Mouse (Mus musculus) neural tube, embryonic 13.5 days (tissue): Measurements from ENCODE around the gene Slc35a3. TPM values are rescaled to one million over a fixed set of nuclear protein-coding genes. Genes with fewer than 3 reads are reported as not detected.
"Not testable (repeated sequence)": the region's sequence is repeated elsewhere in the genome, so short reads cannot be mapped to it uniquely, and the experiment has no call there.

Experiments used
- ATAC-seq: fragments of 200-750 bp; cut with Nextera tagmentation; 2 replicates; pipeline ENCODE4 v1.8.0; 2017; ENCODE audit warnings: low read depth, mild to moderate bottlenecking, moderate TSS enrichment, moderate library complexity
- H3K27ac ChIP-seq: fragments of 300-500 bp; sonication (generic); replicated peaks from 2 replicates; pipeline ENCODE4 v1.5.1; 2015; ENCODE audit warnings: moderate library complexity, mild to moderate bottlenecking, inconsistent platforms
- H3K27me3 ChIP-seq: fragments of 300-500 bp; sonication (generic); 2 replicates; pipeline ENCODE4 v1.6.1; 2015; ENCODE audit warnings: mild to moderate bottlenecking, inconsistent platforms
- H3K36me3 ChIP-seq: fragments of 300-500 bp; sonication (generic); 2 replicates; pipeline ENCODE4 v1.6.1; 2015; ENCODE audit warnings: mild to moderate bottlenecking, inconsistent platforms
- H3K4me1 ChIP-seq: fragments of 300-500 bp; sonication (generic); replicated peaks from 2 replicates; pipeline ENCODE4 v1.6.1; 2015; ENCODE audit warnings: inconsistent platforms
- H3K4me2 ChIP-seq: fragments of 300-500 bp; sonication (generic); 2 replicates; pipeline ENCODE4 v1.6.1; 2015; ENCODE audit warnings: inconsistent platforms, mild to moderate bottlenecking, moderate library complexity
- H3K4me3 ChIP-seq: fragments of 300-500 bp; sonication (generic); 2 replicates; pipeline ENCODE4 v1.5.1; 2015; ENCODE audit warnings: mild to moderate bottlenecking, inconsistent platforms
- H3K9ac ChIP-seq: fragments of 300-500 bp; sonication (generic); 2 replicates; pipeline ENCODE4 v1.6.1; 2015; ENCODE audit warnings: moderate library complexity, mild to moderate bottlenecking, inconsistent platforms
- H3K9me3 ChIP-seq: fragments of 300-500 bp; sonication (generic); 2 replicates; pipeline ENCODE4 v1.6.1; 2016; ENCODE audit warnings: inconsistent platforms
- WGBS: fragments of 180-500 bp; shearing (Covaris S2); methylation state at CpG from one replicate; pipeline ENCODE4 v1.1.7; 2015; 5-methylcytosine and 5-hydroxymethylcytosine counted together
- polyA plus RNA-seq: library from polyadenylated mRNA; unstranded; fragments of >200 nt; fragmentation: Nextera tagmentation; extraction: Ambion mirVana; gene quantifications from 2 replicates; pipeline ENCODE4 v1.2.1, GENCODE M21; 2015

Slc35a3 gene
- polyA plus RNA-seq, 1 experiment from 2014 or later: 7.9 TPM

DNA sequence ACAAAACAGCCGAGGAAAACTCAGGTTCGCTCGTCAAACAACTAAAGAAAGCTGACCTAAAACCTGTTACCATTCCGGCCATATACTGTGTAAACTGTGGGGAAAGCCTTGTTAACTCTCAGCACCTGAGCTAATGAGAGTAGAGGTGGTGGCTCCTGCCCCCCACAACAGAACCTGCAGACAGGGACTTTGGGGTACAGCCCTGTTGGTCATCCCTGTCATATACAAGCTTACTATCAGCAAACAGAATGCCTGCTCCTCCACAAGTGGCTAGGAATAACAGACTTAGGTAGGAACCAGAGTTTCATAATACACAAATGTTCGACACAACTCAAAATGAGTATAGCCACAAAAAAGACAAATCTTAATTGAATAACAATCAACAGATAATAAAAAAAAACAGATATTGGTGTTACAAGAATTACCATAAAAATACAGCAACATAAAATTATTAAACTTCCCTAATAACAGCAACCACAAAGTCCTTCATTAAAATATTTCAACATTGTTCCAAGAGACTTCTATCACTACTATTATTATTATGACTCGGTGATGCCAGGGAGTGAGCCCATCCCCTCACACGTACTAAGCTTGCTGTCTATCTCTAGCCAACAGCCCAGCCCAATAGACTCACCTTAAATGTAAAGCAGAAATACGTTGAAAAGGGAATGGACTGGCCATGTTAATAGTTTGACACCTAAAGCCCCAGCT is 17.5 kb downstream of the Slc35a3 start:
- Histone ChIP-seq H3K36me3 (0 out of 2 replicates have a peak, but pooled peaks cover 8% of the 10 kb centered on the region), H3K9me3 (peaks cover 4% of the 10 kb centered on the region; the same call in 1 of the 2 replicates), H3K4me3 (no peak overlapping the region), H3K27ac (no peak overlapping the region), H3K27me3 (no peaks in the 10 kb centered on the region), H3K9ac (no peak overlapping the region), H3K4me2 (no peak overlapping the region), H3K4me1 (no peaks in the 10 kb centered on the region)
- 87% methylated on average over 8 of the region's 8 CpGs for WGBS
- ATAC-seq: no peak

DNA sequence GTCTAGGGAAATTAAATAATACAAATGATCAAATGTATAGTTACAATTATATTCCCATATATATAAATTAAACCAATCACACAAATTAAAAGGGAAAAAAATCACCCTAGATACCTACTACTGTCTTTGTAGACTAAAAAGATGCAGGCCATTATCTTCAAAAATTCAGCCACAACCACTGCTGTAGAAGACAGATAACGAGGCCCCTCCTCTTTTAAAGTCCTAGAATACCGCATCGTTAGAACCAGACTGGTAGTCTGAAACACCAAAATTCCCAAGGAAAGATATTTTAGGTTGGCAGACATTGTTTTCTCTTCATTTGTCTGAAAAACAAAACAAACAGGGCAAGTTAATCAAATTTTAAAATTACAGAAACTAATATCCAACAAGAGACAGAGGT is 18.3 kb downstream of the Slc35a3 start:
- Histone ChIP-seq H3K4me3 (no peak overlapping the region), H3K9me3 (peaks cover 4% of the 10 kb centered on the region; the same call in 1 of the 2 replicates)
- WGBS: 91% methylated on average over 3 of the region's 3 CpGs

DNA sequence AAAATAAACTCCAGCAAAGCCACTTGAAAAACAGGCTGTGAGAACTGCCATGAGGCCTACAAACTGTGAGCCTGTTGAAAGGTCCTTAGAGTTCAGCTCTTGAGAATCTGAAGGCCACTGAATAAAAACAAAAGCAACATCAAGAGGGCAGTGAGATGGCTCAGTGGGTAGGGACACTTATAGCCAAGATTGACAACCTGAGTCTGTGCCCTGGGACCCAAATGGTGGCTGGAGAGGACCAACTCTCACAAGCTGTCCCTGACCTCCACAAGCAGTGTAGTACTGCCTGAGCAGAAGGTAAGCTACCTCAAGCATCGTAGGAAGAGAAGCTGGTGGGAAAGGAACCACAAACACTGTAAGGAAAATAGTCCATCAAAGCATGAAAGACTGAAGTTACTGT is 31.5 kb downstream of the Slc35a3 start, which contains the start of gene Gm43191:
Gene Gm43191 (minus strand): TSS at position 101 of the 400 bp plus-strand sequence.
- Histone ChIP-seq H3K36me3 (peaks cover 7% of the 10 kb centered on the region; the same call in 1 of the 2 replicates), H3K9ac (no peak within 1 kb of the TSS), H3K4me1 (no peaks in the 10 kb centered on the region), H3K9me3 (no peaks in the 10 kb centered on the region), H3K4me2 (no peak within 1 kb of the TSS), H3K27ac (no peak within 1 kb of the TSS), H3K27me3 (no peaks in the 10 kb centered on the region), H3K4me3 (no peak within 1 kb of the TSS)
- WGBS: 95% methylated on average over 1 of the region's 1 CpGs
- no peak for ATAC-seq

More for the DNA sequence above, 18.3 kb downstream of the Slc35a3 start:
- no peak for ATAC-seq
- H3K27me3 ChIP-seq: no peaks in the 10 kb centered on the region
- H3K27ac ChIP-seq: no peak overlapping the region
- no peaks in the 10 kb centered on the region for H3K4me1 ChIP-seq
- H3K4me2 ChIP-seq: no peak overlapping the region
- H3K36me3 ChIP-seq: 0 out of 2 replicates have a peak, but pooled peaks cover 8% of the 10 kb centered on the region
- H3K9ac ChIP-seq: no peak overlapping the region

DNA sequence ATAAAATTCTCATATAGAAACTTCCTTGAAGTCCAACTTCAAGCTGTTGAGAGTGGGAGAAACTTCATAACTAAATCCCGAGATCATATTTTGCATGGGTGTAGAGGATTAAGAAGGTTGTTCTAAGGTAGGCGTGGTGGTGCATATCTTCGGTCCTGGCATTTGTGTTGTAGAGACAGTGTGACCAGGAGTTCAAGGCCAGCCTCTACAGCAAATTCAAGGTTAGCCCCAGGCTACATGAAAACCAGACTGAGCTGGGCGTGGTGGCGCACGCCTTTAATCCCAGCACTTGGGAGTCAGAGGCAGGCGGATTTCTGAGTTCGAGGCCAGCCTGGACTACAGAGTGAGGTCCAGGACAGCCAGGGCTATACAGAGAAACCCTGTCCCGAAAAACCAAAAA is 48.4 kb downstream of the Slc35a3 start:
- H3K27ac ChIP-seq, H3K9me3 ChIP-seq, H3K27me3 ChIP-seq, ATAC-seq, H3K36me3 ChIP-seq, H3K9ac ChIP-seq, H3K4me2 ChIP-seq, H3K4me3 ChIP-seq: not testable (repeated sequence)
- peaks cover 26% of the 10 kb centered on the region for H3K4me1 ChIP-seq
- 94% methylated on average over 9 of the region's 9 CpGs for WGBS

DNA sequence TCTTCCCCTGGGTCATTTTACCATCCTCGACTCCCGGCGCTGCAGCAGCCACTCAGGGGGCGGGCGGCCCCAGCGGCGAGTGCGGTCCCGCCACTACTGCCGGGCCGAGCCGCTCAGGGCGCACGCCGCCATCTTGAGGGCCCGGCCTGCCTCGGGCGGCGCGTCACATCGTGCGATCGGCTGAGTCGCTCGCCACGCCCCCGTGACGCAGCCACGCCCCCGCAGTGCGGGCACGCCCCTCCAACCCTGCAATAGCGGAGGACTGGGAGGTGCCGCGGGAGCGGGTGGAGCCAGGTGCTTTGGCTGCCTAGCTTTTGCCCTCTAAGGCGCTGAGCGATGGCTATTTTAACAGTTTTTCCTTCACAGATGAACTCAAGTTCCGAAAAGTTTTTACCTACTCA is 50.2 kb downstream of the Slc35a3 start, which contains the start of gene Mfsd14a:
Gene Mfsd14a (minus strand): TSS at position 215 of the 401 bp plus-strand sequence.
- Histone ChIP-seq H3K27me3 (no peaks in the 10 kb centered on the region), H3K9me3 (no peaks in the 10 kb centered on the region), H3K9ac (peak within 1 kb of the TSS; percentile 99), H3K4me1 (peaks cover 38% of the 10 kb centered on the region), H3K27ac (peak within 1 kb of the TSS; percentile 97), H3K36me3 (no peaks in the 10 kb centered on the region), H3K4me2 (peak within 1 kb of the TSS; percentile 76), H3K4me3 (peak within 1 kb of the TSS; percentile 95)
- WGBS: 0% methylated on average over 39 of the region's 39 CpGs
- ATAC-seq: peak; percentile 99

DNA sequence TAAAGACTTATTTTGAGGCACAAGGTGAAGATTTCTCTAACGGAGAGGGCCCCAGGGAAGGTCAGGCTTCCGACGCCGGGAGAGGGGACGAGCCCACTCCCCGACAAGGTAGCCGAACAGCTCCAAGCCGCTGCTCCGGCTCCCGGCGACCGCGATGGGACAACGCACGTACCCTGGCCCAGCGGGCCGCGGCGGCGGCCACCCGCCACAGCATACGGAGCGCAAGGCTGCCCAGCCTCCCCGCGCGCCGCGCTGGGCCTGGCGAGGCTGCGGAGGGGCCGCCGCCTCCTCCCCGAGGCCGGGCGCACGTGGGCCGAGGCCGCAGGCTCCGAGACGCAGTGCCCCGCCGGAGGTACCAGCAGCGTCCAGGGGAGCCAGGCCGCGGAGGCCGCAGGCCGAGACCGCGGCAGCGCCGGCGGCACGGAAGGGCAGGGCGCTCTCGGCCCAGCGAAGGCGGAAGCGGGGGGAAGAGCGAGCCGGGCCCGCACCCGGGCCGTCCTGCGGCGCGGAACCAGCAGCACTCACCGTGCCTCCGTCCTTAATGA is 50.7 kb downstream of the Slc35a3 start:
- H3K36me3 ChIP-seq: no peaks in the 10 kb centered on the region
- peak overlapping the region; percentile 76 for H3K4me2 ChIP-seq
- peak overlapping the region; percentile 99 for H3K9ac ChIP-seq
- peak overlapping the region; percentile 95 for H3K4me3 ChIP-seq
- no peaks in the 10 kb centered on the region for H3K9me3 ChIP-seq
- peaks cover 44% of the 10 kb centered on the region for H3K4me1 ChIP-seq
- peak overlapping the region; percentile 97 for H3K27ac ChIP-seq
- WGBS: 0% methylated on average over 63 of the region's 68 CpGs
- no peaks in the 10 kb centered on the region for H3K27me3 ChIP-seq
- peak; percentile 90 for ATAC-seq

DNA sequence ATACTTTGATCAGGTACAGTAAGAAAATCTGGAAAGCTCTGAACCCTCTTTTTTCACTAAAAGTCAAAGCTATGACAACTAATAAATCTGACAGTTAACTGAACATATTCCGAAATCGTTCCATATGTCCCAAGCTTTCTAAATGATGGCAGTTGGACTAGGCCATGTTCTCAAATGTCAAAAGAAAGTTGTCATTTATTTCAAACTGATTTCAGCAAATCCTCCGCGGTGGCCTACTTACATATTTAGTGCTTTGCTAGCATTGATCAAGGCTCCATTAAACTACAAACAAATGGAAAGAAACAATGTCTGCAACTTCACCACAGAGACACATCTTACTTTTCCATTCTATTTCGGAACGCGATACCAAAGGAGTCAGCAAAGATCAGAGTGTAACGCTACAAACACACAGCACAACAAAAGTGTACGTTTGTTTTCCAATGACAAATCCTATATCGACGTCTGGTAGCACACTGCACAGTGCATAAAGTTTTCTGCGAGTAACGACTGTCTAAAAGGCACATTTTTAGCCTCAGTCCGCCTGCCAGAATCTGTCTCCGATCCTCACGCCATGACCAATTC is 51.3 kb downstream of the Slc35a3 start:
- Histone ChIP-seq H3K9me3 (no peaks in the 10 kb centered on the region), H3K4me3 (peak overlapping the region; percentile 95), H3K4me1 (peaks cover 49% of the 10 kb centered on the region), H3K27me3 (no peaks in the 10 kb centered on the region), H3K27ac (peak overlapping the region; percentile 97), H3K4me2 (peak overlapping the region; percentile 76), H3K36me3 (no peaks in the 10 kb centered on the region), H3K9ac (peak overlapping the region; percentile 99)
- no peak for ATAC-seq
- WGBS: 5% methylated on average over 16 of the region's 16 CpGs

DNA sequence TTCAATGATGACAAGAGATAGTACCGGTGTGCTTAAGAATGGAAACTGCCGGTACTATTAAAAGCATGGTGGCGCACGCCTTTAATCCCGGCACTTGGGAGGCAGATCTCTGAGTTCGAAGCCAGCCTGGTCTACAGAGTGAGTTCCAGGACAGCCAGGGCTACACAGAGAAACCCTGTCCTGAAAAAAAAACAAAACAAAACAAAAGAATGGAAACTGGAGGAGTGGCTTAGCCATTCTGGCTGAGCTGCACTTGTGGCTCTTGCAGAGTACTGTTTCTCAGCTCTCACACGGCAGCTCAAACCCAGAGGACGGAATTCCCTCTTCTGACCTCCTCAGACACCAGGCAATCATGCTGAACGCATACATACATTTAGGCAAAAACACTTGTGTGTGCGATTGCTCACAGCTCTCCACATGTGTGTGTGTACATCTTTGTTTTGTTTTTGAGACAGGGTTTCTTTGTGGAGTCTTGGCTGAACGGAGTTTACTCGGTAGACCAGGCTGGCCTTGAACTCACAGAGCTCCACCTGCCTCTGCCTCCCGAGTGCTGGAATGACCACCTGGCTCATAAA is 52.7 kb downstream of the Slc35a3 start:
- whole genome bisulfite sequencing: 83% methylated on average over 13 of the region's 13 CpGs
- ATAC-seq: no peak
- Histone ChIP-seq H3K4me2 (peak overlapping the region; percentile 76; the same call in 1 of the 2 replicates), H3K4me3 (no peak overlapping the region), H3K4me1 (peaks cover 54% of the 10 kb centered on the region), H3K36me3 (no peaks in the 10 kb centered on the region), H3K27me3 (no peaks in the 10 kb centered on the region), H3K9ac (no peak overlapping the region), H3K9me3 (no peaks in the 10 kb centered on the region), H3K27ac (no peak overlapping the region)

DNA sequence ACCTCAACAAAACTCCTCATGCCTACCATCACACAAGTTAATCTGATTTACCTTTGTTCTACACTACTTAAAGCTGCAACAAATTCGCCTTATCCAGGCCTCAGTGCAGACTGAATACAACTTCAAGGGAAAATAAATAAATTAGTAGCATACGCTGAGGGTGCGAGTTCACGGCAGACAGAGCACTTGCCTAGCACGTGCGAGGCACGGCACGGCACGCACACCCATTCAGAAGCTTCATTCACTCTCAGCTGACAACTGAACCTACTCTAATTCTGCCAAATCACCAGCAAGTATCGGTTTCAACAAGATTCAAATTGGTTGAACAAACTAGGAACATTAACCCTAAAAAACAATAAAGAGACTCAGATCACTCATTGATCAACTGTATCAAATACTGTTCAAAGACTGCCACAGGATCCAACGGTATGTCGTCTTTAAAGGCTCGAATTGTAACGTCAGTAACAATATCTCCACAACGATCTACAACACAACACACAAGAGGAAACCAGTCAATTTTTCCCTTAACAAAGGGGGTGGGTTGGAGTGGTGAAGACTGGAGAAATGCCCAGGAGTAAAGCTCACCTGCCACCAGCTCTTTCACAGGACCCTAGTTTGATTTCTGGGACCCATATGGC is 53.6 kb downstream of the Slc35a3 start:
- Histone ChIP-seq H3K27ac (no peak overlapping the region), H3K4me3 (no peak overlapping the region), H3K4me1 (peaks cover 54% of the 10 kb centered on the region), H3K27me3 (no peaks in the 10 kb centered on the region), H3K9me3 (no peaks in the 10 kb centered on the region), H3K9ac (no peak overlapping the region), H3K36me3 (no peaks in the 10 kb centered on the region), H3K4me2 (no peak overlapping the region)
- WGBS: 73% methylated on average over 15 of the region's 15 CpGs
- no peak for ATAC-seq

DNA sequence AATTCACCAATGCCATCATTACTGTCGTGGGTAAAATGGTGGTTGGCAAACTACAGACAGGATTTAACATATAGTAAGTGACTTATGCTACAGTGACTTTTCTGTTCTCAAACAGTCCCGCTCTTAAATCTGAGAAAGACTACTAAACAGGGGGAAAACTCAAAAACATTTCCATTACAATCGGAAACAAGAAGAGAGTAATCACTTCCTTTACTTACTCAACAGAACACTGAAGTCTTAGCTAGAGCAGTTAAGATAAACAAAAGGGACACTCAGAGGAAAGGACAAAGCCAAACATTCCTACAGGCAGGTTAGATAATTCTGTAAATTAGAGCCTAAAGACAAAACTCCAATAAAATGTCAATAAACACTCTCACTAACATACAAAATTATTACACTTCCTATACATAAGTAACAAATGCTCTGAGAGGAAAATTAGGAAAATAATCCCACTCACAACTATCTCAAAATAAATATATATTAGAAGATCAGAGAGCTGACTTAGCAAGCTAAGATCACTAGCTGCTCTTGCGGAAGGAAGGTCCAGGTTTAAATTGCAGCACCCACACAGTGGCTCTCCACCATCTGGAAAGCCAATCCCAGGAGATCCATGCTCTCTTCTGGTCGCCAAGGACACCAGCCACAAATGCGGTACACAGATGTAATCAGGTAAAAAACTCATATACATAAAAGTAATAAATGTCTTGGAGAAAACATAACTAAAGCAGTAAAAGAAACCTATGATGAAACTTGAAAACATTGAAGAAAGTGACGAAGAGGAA is 56.3 kb downstream of the Slc35a3 start:
- H3K27me3 ChIP-seq: no peaks in the 10 kb centered on the region
- no peak for ATAC-seq
- H3K27ac ChIP-seq: no peak overlapping the region
- 67% methylated on average over 7 of the region's 7 CpGs for WGBS
- H3K4me1 ChIP-seq: peaks cover 70% of the 10 kb centered on the region
- no peak overlapping the region for H3K9ac ChIP-seq
- H3K4me2 ChIP-seq: no peak overlapping the region
- no peak overlapping the region for H3K4me3 ChIP-seq
- H3K9me3 ChIP-seq: no peaks in the 10 kb centered on the region
- no peaks in the 10 kb centered on the region for H3K36me3 ChIP-seq

DNA sequence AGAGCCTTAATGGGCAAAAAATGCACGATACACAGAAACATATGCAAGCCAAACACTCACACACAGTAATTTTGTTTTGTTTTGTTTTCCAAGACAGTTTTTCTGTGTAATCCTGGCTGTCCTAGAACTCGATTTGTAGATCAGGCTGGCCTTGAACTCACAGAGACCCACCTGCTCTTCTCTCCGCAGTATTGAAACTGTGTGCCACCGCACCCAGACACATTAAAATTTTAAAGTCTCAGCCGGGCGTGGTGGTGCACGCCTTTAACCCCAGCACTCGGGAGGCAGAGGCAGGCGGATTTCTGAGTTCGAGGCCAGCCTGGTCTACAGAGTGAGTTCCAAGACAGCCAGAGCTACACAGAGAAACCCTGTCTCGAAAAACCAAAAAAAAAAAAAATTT is 58.6 kb downstream of the Slc35a3 start:
- peaks cover 10% of the 10 kb centered on the region; the same call in 1 of the 2 replicates for H3K36me3 ChIP-seq
- H3K4me2 ChIP-seq, ATAC-seq, H3K4me3 ChIP-seq, H3K27ac ChIP-seq, H3K9me3 ChIP-seq, H3K9ac ChIP-seq, H3K27me3 ChIP-seq: not testable (repeated sequence)
- peaks cover 47% of the 10 kb centered on the region for H3K4me1 ChIP-seq
- WGBS: 94% methylated on average over 11 of the region's 11 CpGs
